Mouse (Mus musculus): Measurements from ENCODE around the gene Itk. TPM values are rescaled to one million over a fixed set of nuclear protein-coding genes. Genes with fewer than 3 reads are reported as not detected.

Itk gene
- polyA plus RNA-seq, 1 experiment from 2014 or later: not detected

GRCm38 (mm10) chr11:46332217-46332616 is 57.1 kb downstream of the Itk start:
- no peak overlapping the region for H3K4me3 ChIP-seq
- H3K4me2 ChIP-seq (replicated peaks): no peak overlapping the region
- no peaks in the 10 kb centered on the region for H3K36me3 ChIP-seq
- no peaks in the 10 kb centered on the region for H3K4me1 ChIP-seq
- H3K9me3 ChIP-seq (replicated peaks): no peaks in the 10 kb centered on the region
- H3K27me3 ChIP-seq: no peaks in the 10 kb centered on the region
- 96% methylated on average over 8 of the region's 8 CpGs for WGBS
- no peak overlapping the region for H3K9ac ChIP-seq
- no peak overlapping the region for H3K27ac ChIP-seq
- no peak for ATAC-seq (ENCODE audit: low FRiP score)

GRCm38 (mm10) chr11:46326271-46327015 is 62.9 kb downstream of the Itk start:
- Histone ChIP-seq H3K36me3 (no peaks in the 10 kb centered on the region), H3K9me3 (replicated peaks) (no peaks in the 10 kb centered on the region), H3K27me3 (no peaks in the 10 kb centered on the region), H3K4me2 (replicated peaks) (no peak overlapping the region), H3K9ac (no peak overlapping the region), H3K4me1 (no peaks in the 10 kb centered on the region), H3K27ac (no peak overlapping the region), H3K4me3 (no peak overlapping the region)
- no peak for ATAC-seq (ENCODE audit: low FRiP score)
- WGBS: 90% methylated on average over 16 of the region's 16 CpGs

GRCm38 (mm10) chr11:46321559-46321958 is 67.8 kb downstream of the Itk start:
- Histone ChIP-seq H3K27me3 (no peaks in the 10 kb centered on the region), H3K4me3 (no peak overlapping the region), H3K4me1 (no peaks in the 10 kb centered on the region), H3K36me3 (no peaks in the 10 kb centered on the region), H3K9me3 (replicated peaks) (no peaks in the 10 kb centered on the region), H3K27ac (no peak overlapping the region), H3K4me2 (replicated peaks) (no peak overlapping the region), H3K9ac (no peak overlapping the region)
- ATAC-seq (ENCODE audit: low FRiP score): no peak
- 78% methylated on average over 7 of the region's 7 CpGs for WGBS

- no peak overlapping the region for H3K4me3 ChIP-seq
- no peaks in the 10 kb centered on the region for H3K36me3 ChIP-seq
- H3K9ac ChIP-seq: no peak overlapping the region
- 80% methylated on average over 7 of the region's 7 CpGs for WGBS
- no peak overlapping the region for H3K4me2 ChIP-seq (replicated peaks)
- no peaks in the 10 kb centered on the region for H3K9me3 ChIP-seq (replicated peaks)
- H3K27me3 ChIP-seq: no peaks in the 10 kb centered on the region
- no peak for ATAC-seq (ENCODE audit: low FRiP score)
- peaks cover 24% of the 10 kb centered on the region for H3K4me1 ChIP-seq
- H3K27ac ChIP-seq: no peak overlapping the region
These were observed 74.8 kb downstream of the Itk start for GRCm38 (mm10) chr11:46314534-46314933.

GRCm38 (mm10) chr11:46313851-46314250 is 75.5 kb downstream of the Itk start:
- no peak overlapping the region for H3K27ac ChIP-seq
- H3K36me3 ChIP-seq: no peaks in the 10 kb centered on the region
- no peak overlapping the region for H3K4me3 ChIP-seq
- no peak overlapping the region for H3K4me2 ChIP-seq (replicated peaks)
- WGBS: 83% methylated on average over 6 of the region's 6 CpGs
- H3K4me1 ChIP-seq: peaks cover 31% of the 10 kb centered on the region
- H3K9me3 ChIP-seq (replicated peaks): no peaks in the 10 kb centered on the region
- ATAC-seq (ENCODE audit: low FRiP score): no peak
- H3K9ac ChIP-seq: no peak overlapping the region
- no peaks in the 10 kb centered on the region for H3K27me3 ChIP-seq

- peak within 1 kb of the TSS; percentile 70 for H3K4me3 ChIP-seq
- H3K4me1 ChIP-seq: peaks cover 37% of the 10 kb centered on the region
- H3K4me2 ChIP-seq (replicated peaks): peak within 1 kb of the TSS; percentile 68
- peak; percentile 20 for ATAC-seq (ENCODE audit: low FRiP score)
- no peaks in the 10 kb centered on the region for H3K27me3 ChIP-seq
- H3K27ac ChIP-seq: peak within 1 kb of the TSS; percentile 90
- 6% methylated on average over 14 of the region's 14 CpGs for WGBS
- no peaks in the 10 kb centered on the region for H3K9me3 ChIP-seq (replicated peaks)
- 0 out of 2 replicates have a peak, but pooled peaks cover 3% of the 10 kb centered on the region for H3K36me3 ChIP-seq
- H3K9ac ChIP-seq: peak within 1 kb of the TSS; percentile 89
These were observed 76.7 kb downstream of the Itk start, which contains the start of gene Cyfip2 for GRCm38 (mm10) chr11:46312523-46313035. Cyfip2 (minus strand) TSS chr11:46312859.

GRCm38 (mm10) chr11:46311703-46312522 is 77.4 kb downstream of the Itk start:
- H3K9ac ChIP-seq: peak overlapping the region; percentile 89
- peaks cover 37% of the 10 kb centered on the region for H3K4me1 ChIP-seq
- H3K4me2 ChIP-seq (replicated peaks): peak overlapping the region; percentile 68
- ATAC-seq (ENCODE audit: low FRiP score): peak; percentile 86
- H3K4me3 ChIP-seq: peak overlapping the region; percentile 70
- under 1% methylated on average over 50 of the region's 71 CpGs for WGBS
- H3K36me3 ChIP-seq: 0 out of 2 replicates have a peak, but pooled peaks cover 3% of the 10 kb centered on the region
- no peaks in the 10 kb centered on the region for H3K9me3 ChIP-seq (replicated peaks)
- H3K27me3 ChIP-seq: no peaks in the 10 kb centered on the region
- peak overlapping the region; percentile 90 for H3K27ac ChIP-seq

- ATAC-seq (ENCODE audit: low FRiP score): peak; percentile 1; the same call in 1 of the 2 replicates
- Histone ChIP-seq H3K36me3 (0 out of 2 replicates have a peak, but pooled peaks cover 3% of the 10 kb centered on the region), H3K27ac (peak overlapping the region; percentile 90), H3K4me3 (peak overlapping the region; percentile 70), H3K4me1 (peaks cover 37% of the 10 kb centered on the region), H3K27me3 (no peaks in the 10 kb centered on the region), H3K9ac (peak overlapping the region; percentile 89), H3K9me3 (replicated peaks) (no peaks in the 10 kb centered on the region), H3K4me2 (replicated peaks) (peak overlapping the region; percentile 68)
- 9% methylated on average over 14 of the region's 14 CpGs for WGBS
These were observed 78.1 kb downstream of the Itk start for GRCm38 (mm10) chr11:46311181-46311702.

- 53% methylated on average over 5 of the region's 5 CpGs for WGBS
- Histone ChIP-seq H3K9me3 (replicated peaks) (no peaks in the 10 kb centered on the region), H3K4me1 (peaks cover 37% of the 10 kb centered on the region), H3K36me3 (0 out of 2 replicates have a peak, but pooled peaks cover 3% of the 10 kb centered on the region), H3K9ac (peak overlapping the region; percentile 89), H3K4me2 (replicated peaks) (peak overlapping the region; percentile 68), H3K27ac (peak overlapping the region; percentile 90), H3K27me3 (no peaks in the 10 kb centered on the region), H3K4me3 (peak overlapping the region; percentile 70)
- no peak; the same call in 1 of the 2 replicates for ATAC-seq (ENCODE audit: low FRiP score)
These were observed 78.7 kb downstream of the Itk start for GRCm38 (mm10) chr11:46310647-46311063.

GRCm38 (mm10) chr11:46309808-46310555 is 79.3 kb downstream of the Itk start:
- no peaks in the 10 kb centered on the region for H3K9me3 ChIP-seq (replicated peaks)
- H3K4me3 ChIP-seq: peak overlapping the region; percentile 70
- no peaks in the 10 kb centered on the region for H3K27me3 ChIP-seq
- 28% methylated on average over 10 of the region's 10 CpGs for whole genome bisulfite sequencing
- H3K27ac ChIP-seq: peak overlapping the region; percentile 90
- peak overlapping the region; percentile 68 for H3K4me2 ChIP-seq (replicated peaks)
- 0 out of 2 replicates have a peak, but pooled peaks cover 3% of the 10 kb centered on the region for H3K36me3 ChIP-seq
- H3K4me1 ChIP-seq: peaks cover 42% of the 10 kb centered on the region
- peak overlapping the region; percentile 89 for H3K9ac ChIP-seq
- peak; percentile 64 for ATAC-seq (ENCODE audit: low FRiP score)

- no peak for ATAC-seq (ENCODE audit: low FRiP score)
- 67% methylated on average over 20 of the region's 20 CpGs for WGBS
- H3K9me3 ChIP-seq (replicated peaks): no peaks in the 10 kb centered on the region
- H3K36me3 ChIP-seq: 0 out of 2 replicates have a peak, but pooled peaks cover 3% of the 10 kb centered on the region
- peaks cover 46% of the 10 kb centered on the region for H3K4me1 ChIP-seq
- H3K4me3 ChIP-seq: peak overlapping the region; percentile 70
- peak overlapping the region; percentile 90 for H3K27ac ChIP-seq
- peak overlapping the region; percentile 68 for H3K4me2 ChIP-seq (replicated peaks)
- H3K27me3 ChIP-seq: no peaks in the 10 kb centered on the region
- peak overlapping the region; percentile 89; the same call in 1 of the 2 replicates for H3K9ac ChIP-seq
These were observed 80.1 kb downstream of the Itk start for GRCm38 (mm10) chr11:46309111-46309741.
